Mouse (Mus musculus) heart, adult 2 months (tissue): Measurements from ENCODE around the gene Ubash3b. TPM values are rescaled to one million over a fixed set of nuclear protein-coding genes. Genes with fewer than 3 reads are reported as not detected.

ENCODE experiments used
- DNase-seq, 2 experiments: peaks; one replicate each; pipeline ENCODE4 v3.0.0; 2021
- H3K27ac ChIP-seq: fragments of 200-600 bp; 2 replicates; pipeline ENCODE4 v1.8.1; 2022
- H3K27me3 ChIP-seq: fragments of 200-500 bp; 2 replicates; pipeline ENCODE4 v1.6.1; 2012; ENCODE audit warnings: mild to moderate bottlenecking, low read length, inconsistent platforms, mixed read lengths; ENCODE audit not compliant: control insufficient read depth, insufficient read depth
- H3K36me3 ChIP-seq: fragments of 200-500 bp; 2 replicates; pipeline ENCODE4 v1.6.1; 2012; ENCODE audit warnings: low read length, inconsistent platforms; ENCODE audit not compliant: control insufficient read depth, insufficient read depth
- H3K4me1 ChIP-seq: fragments of 200-500 bp; 2 replicates; pipeline ENCODE4 v1.6.1; 2011; ENCODE audit warnings: low read length; ENCODE audit not compliant: control insufficient read depth, insufficient read depth
- H3K4me3 ChIP-seq: fragments of 200-600 bp; 2 replicates; pipeline ENCODE4 v1.8.1; 2022
- H3K79me2 ChIP-seq: fragments of 200-500 bp; replicated peaks from 2 replicates; pipeline ENCODE4 v1.6.1; 2012; ENCODE audit warnings: mild to moderate bottlenecking, inconsistent platforms, low read length, moderate library complexity, mixed read lengths; ENCODE audit not compliant: control insufficient read depth, insufficient read depth
- H3K9ac ChIP-seq: fragments of 200-500 bp; 2 replicates; pipeline ENCODE4 v1.6.1; 2012; ENCODE audit warnings: low read depth, mild to moderate bottlenecking, control low read depth, inconsistent platforms, low read length, mixed read lengths
- CTCF ChIP-seq: fragments of 200-600 bp; IDR thresholded peaks from 2 replicates; pipeline ENCODE4 v1.8.1; 2022; ENCODE audit warnings: antibody characterized with exemption, mild to moderate bottlenecking, moderate library complexity
- EP300 ChIP-seq: fragments of 200-500 bp; IDR thresholded peaks from 2 replicates; pipeline ENCODE4 v1.6.1; 2011; ENCODE audit warnings: low read depth, low read length, control low read depth; ENCODE audit not compliant: insufficient read depth
- POLR2A ChIP-seq: fragments of 200-500 bp; IDR thresholded peaks from 2 replicates; pipeline ENCODE4 v1.6.1; 2011; ENCODE audit warnings: mild to moderate bottlenecking, low read depth, low read length, control low read depth; ENCODE audit not compliant: insufficient read depth
- WGBS: fragments of 180-500 bp; shearing (Covaris S2); methylation state at CpG from one replicate; pipeline ENCODE4 v1.1.7; 2018; 5-methylcytosine and 5-hydroxymethylcytosine counted together
- intact Hi-C: fragments of 180-260 bp; cut with DNase I; formaldehyde crosslinking; loops from one replicate; pipeline ENCODE4 v1.15.1; 2025
- polyA plus RNA-seq: library from polyadenylated mRNA; depleted of rRNA; stranded (reverse); fragments of >200 nt; gene quantifications from 2 replicates; pipeline ENCODE4 v1.2.3, GENCODE M21; 2012
- total RNA-seq, 2 experiments: library from RNA; stranded (reverse); gene quantifications; 2 replicates each; pipeline ENCODE4 v1.2.3; 2021

Ubash3b gene
- total and polyA plus RNA-seq, 3 experiments, result 1.5 to 1.9 (median 1.5) TPM

GRCm38 (mm10) chr9:41116126-41116525 is 45.4 kb downstream of the Ubash3b start:
- H3K9ac ChIP-seq, result no peak overlapping the region
- no peak overlapping the region for H3K4me3 ChIP-seq
- no peak for DNase-seq
- H3K4me1 ChIP-seq, result peaks cover 3% of the 10 kb centered on the region; the same call in 1 of the 2 replicates
- intact Hi-C loops, result no loop called here
- TF ChIP-seq EP300 (no peak), CTCF (no peak), POLR2A (no peak)
- no peaks in the 10 kb centered on the region for H3K79me2 ChIP-seq
- H3K27ac ChIP-seq, result no peak overlapping the region
- no peaks in the 10 kb centered on the region for H3K36me3 ChIP-seq
- H3K27me3 ChIP-seq, result no peaks in the 10 kb centered on the region
- WGBS, result 94% methylated on average over 12 of the region's 12 CpGs

- no peaks in the 10 kb centered on the region for H3K36me3 ChIP-seq
- no peaks in the 10 kb centered on the region for H3K27me3 ChIP-seq
- H3K4me1 ChIP-seq, result peaks cover 1% of the 10 kb centered on the region; the same call in 1 of the 2 replicates
- intact Hi-C loops, result no loop called here
- DNase-seq, result no peak
- H3K79me2 ChIP-seq, result no peaks in the 10 kb centered on the region
- no peak for TF ChIP-seq EP300
- TF ChIP-seq POLR2A, result no peak
- no peak for TF ChIP-seq CTCF
- no peak overlapping the region for H3K4me3 ChIP-seq
- no peak overlapping the region for H3K27ac ChIP-seq
- no peak overlapping the region for H3K9ac ChIP-seq
- WGBS, result 97% methylated on average over 9 of the region's 9 CpGs
These were observed 47.1 kb downstream of the Ubash3b start for GRCm38 (mm10) chr9:41114367-41114766.

DNA sequence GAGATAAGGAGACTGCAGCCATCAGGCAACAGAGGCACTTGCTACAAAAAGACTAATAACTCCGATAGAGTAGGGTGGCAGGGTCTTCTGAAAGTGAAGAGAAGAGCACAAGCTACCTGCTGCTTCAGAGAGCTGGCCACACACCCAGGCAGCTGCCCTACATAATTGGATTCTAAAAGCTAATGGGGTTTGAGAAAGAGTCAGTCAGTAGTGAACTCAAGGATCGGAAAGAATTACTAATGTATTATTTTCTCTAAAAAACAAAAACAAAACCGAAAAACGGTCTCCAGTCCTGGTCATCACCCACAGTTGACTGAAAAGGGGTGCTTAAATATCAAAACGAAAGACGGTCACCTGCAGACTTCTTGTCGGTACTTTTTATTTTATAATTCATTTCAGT is 51.7 kb downstream of the Ubash3b start:
- Histone ChIP-seq H3K27me3 (no peaks in the 10 kb centered on the region), H3K9ac (no peak overlapping the region), H3K79me2 (no peaks in the 10 kb centered on the region), H3K4me3 (no peak overlapping the region), H3K36me3 (no peaks in the 10 kb centered on the region), H3K27ac (no peak overlapping the region), H3K4me1 (peaks cover 9% of the 10 kb centered on the region)
- 84% methylated on average over 7 of the region's 7 CpGs for WGBS
- intact Hi-C loops, result no loop called here
- TF ChIP-seq CTCF (no peak), EP300 (no peak), POLR2A (no peak)
- DNase-seq, result no peak

DNA sequence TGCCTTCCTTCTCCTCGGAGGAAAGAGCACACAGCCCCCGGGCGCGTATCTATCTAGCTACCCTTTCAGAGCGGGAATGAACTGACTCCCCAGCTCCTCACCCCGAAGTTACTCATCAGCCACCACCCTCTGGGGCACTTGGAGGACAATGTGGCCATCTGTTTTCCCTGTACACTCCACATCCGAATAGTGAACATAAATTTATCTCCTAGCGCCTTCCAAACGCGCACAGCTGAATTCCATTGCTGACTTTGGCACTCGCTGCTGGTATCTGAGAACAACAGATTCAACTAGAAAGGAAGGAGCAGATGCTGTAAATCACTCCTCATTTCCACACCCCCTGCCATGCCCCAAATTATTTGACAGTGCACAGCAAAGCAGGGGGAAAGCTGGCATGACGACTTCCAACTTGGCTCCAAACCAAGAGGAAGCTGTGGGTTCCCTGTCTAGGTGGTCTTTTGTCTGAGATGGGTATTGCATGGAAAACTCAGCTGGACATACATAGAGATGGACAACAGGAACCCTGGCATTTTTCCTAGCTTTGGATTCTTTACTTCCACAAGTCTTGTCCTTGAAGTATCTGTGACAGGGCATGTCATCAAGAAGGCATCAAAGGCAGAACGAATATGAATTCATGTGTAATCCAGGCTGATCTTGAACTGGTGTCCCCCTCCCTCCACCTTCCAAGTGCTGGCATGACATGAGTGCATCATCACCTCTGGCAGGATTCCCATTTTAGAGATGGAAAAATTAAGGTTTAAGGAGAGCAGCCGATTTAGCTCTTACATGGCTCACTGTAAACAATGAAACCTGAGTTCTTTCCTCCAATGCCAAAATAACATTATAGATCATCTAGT is 52.9 kb downstream of the Ubash3b start:
- TF ChIP-seq CTCF (no peak), POLR2A (no peak), EP300 (no peak)
- Histone ChIP-seq H3K4me1 (peaks cover 9% of the 10 kb centered on the region), H3K36me3 (no peaks in the 10 kb centered on the region), H3K27ac (no peak overlapping the region), H3K4me3 (no peak overlapping the region), H3K9ac (no peak overlapping the region), H3K27me3 (no peaks in the 10 kb centered on the region), H3K79me2 (no peaks in the 10 kb centered on the region)
- intact Hi-C loops, result no loop called here
- WGBS, result 13% methylated on average over 14 of the region's 14 CpGs
- DNase-seq, result peak; percentile 24 to 47

DNA sequence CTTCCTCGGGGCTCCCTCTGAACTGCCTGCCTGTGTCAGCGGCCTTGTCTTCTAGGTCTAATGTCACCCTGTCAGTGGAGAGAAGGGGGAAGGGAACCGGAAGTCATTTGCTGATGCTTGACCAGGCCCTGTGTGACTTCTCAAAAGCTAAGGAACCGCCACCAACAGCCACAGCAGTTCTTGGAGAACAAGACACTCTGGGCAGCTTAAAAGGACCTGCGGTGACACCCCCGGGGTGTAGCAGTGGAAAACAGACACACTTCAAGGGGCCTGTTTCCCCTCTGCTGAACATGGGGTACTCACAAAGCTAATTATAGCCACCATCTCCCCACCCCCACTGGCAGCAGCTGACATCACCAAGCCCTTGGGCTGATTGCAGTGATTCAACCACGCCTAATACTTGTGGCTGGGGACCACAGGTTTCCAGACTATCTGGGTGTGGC is 56.3 kb downstream of the Ubash3b start:
- Histone ChIP-seq H3K4me3 (no peak overlapping the region), H3K36me3 (no peaks in the 10 kb centered on the region), H3K27ac (no peak overlapping the region), H3K27me3 (no peaks in the 10 kb centered on the region), H3K79me2 (no peaks in the 10 kb centered on the region), H3K4me1 (peaks cover 16% of the 10 kb centered on the region), H3K9ac (no peak overlapping the region)
- intact Hi-C loops, result no loop called here
- TF ChIP-seq CTCF, result no peak
- TF ChIP-seq EP300, result no peak
- no peak for TF ChIP-seq POLR2A
- WGBS, result 51% methylated on average over 7 of the region's 7 CpGs
- peak in 1 of 2 experiments; percentile 46 for DNase-seq

GRCm38 (mm10) chr9:41103722-41104121 is 57.8 kb downstream of the Ubash3b start:
- no peak for TF ChIP-seq EP300
- TF ChIP-seq POLR2A, result no peak
- no peak for TF ChIP-seq CTCF
- Histone ChIP-seq H3K79me2 (no peaks in the 10 kb centered on the region), H3K27me3 (no peaks in the 10 kb centered on the region), H3K4me3 (no peak overlapping the region), H3K4me1 (peaks cover 18% of the 10 kb centered on the region), H3K27ac (no peak overlapping the region), H3K36me3 (no peaks in the 10 kb centered on the region), H3K9ac (no peak overlapping the region)
- WGBS, result 93% methylated on average over 8 of the region's 8 CpGs
- intact Hi-C loops, result loop anchor here (5.0 kb wide), 1 partner anchor 54 kb away; no protein-coding TSS in a partner anchor
- no peak for DNase-seq
